Mouse (Mus musculus): ENCODE data around the gene Arhgap4.

The Arhgap4 gene

DNA sequence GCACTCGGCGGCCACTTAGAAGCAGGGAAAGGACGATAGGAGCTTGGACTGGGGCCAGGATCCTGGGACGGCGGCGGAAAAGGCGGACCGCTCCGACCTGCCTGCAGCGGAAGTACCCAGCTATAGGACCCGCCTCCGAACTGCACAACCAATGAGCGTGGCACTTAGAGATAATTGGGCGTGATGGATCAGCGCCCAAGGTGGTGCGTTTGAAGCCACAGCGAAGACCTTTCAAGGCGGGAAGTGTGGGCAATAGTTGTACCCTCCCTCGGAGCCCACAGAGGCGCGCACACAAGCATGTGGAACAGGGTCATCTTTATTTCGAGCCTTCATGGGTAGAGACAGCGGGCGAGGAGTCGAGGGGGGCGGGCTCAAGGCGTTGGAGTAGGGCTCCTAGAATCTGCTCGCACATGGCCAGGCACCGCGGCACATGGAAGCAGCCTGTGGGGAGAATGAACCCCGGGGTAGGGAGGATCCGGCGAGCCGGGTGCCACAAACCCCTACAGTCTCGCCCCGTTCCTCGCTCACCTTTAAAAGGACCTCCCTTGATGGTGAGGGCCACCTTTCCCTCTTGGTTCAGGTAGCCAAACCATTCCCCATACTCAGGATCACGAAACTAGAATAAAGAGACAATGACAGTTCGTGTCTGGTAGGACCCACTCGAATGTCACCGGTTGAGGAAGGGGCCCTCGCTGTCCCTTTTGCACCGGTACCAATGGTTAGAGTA, at the start of gene Arhgap4, which contains the start of gene Naa10:
TSS of gene Arhgap4 (minus strand) at position 48 of the 727 bp plus-strand sequence.
TSS of gene Naa10 (minus strand) at position 122 of the 727 bp plus-strand sequence.
- DNase-seq (ENCODE audit: inconsistent ontology term) = peak; percentile 90

DNA sequence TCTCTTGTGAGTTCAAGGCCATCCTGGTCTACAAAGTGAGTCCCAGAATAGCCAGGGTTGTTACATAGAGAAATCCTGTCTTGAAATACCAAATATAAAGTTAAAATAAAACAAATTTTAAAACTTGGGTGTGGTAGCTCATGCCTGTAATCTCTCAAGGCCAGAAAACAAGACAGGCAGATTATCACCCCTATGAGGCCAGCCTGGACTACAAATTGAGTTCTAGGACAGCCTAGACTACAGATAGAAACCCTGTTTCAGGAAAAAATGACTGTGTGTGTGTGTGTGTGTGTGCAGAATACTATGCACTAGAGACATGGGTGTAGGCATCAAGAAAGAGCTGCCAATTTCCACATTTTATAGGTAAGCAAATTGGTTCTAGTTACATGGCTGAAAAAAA, 49.1 kb upstream of the Arhgap4 start:
- no peak for DNase-seq (ENCODE audit: inconsistent ontology term)

DNA sequence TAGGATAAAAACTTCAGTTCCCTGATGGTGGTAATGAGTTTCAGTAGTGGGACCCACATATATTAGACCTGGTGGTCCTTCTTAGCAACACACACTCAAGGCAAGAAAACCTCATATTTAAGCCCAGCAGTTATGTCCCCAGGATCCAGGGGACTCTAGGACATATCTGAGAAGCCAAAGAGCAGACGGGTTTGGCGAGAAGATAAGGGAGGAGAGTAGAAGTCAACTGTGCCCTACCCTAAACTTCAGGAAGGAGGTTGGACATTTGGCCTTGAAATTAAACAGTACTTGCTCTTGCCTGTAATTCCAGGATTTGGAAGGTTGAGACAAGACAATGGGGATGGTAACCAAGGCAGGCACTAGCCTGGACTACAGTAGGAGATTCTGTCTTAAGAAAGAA, 48.1 kb upstream of the Arhgap4 start:
- DNase-seq (ENCODE audit: inconsistent ontology term) = no peak

DNA sequence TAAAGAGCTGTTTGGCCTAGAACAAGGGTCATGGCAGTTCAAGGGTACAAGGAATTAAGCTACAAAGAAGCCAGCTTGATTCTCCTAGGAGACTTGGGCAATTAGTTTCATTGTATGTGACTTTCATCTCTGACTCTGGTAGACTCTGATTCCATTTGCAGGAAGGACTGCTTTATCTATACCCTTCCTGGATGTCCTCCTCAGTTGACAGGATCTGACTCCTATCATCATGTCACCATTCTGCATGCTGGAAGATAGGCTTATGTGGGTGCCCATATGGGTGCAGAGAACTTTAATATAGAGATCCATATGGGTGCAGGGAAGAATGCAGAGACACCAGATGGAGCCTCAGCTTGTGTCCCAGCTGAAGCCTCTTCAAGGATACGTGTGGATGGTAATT, 47.5 kb upstream of the Arhgap4 start:
- DNase-seq (ENCODE audit: inconsistent ontology term) = no peak

DNA sequence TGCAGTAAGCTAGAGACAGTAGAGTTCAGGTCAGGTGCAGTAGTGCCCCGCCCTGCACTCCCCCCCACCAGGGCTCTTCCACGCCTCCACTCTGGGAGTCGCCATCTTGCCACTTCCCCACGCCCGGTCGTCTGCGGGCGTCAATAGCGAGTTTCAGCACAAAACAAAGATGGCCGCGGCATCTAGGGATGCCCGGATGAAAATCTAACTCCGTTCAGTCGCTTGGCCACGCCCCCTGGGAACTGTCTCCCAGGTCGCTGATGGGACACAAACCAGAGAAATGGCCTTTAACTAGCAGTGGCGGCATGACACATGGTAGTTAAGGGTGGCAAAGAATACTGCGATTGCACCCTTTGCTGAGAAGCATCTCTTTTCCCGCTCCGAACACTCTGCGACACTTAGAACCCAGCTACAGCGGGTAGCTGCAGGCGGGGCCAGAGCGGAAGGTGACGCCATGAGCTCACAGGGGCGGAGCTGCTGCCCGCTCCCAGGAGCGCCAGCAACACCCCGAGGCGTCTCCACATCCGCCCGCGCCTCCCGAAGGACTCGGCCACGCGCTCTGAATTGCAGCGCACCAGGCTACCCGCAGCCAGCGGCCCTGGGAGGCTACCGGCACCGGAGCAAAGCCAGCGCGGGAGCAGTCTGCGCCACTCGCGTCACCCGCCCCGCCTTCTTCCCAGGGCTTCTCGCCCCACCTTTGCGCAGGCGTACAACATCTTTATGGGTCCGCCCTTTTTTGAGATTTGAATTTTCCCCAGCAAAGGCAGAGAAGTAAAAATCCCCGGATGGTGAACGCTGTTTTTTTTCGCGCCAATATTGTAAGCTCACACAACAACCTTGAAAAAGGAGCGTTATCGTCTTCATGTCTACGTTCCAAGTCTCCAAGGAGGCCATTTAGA, 45.8 kb upstream of the Arhgap4 start:
- DNase-seq (ENCODE audit: inconsistent ontology term) = peak; percentile 92

DNA sequence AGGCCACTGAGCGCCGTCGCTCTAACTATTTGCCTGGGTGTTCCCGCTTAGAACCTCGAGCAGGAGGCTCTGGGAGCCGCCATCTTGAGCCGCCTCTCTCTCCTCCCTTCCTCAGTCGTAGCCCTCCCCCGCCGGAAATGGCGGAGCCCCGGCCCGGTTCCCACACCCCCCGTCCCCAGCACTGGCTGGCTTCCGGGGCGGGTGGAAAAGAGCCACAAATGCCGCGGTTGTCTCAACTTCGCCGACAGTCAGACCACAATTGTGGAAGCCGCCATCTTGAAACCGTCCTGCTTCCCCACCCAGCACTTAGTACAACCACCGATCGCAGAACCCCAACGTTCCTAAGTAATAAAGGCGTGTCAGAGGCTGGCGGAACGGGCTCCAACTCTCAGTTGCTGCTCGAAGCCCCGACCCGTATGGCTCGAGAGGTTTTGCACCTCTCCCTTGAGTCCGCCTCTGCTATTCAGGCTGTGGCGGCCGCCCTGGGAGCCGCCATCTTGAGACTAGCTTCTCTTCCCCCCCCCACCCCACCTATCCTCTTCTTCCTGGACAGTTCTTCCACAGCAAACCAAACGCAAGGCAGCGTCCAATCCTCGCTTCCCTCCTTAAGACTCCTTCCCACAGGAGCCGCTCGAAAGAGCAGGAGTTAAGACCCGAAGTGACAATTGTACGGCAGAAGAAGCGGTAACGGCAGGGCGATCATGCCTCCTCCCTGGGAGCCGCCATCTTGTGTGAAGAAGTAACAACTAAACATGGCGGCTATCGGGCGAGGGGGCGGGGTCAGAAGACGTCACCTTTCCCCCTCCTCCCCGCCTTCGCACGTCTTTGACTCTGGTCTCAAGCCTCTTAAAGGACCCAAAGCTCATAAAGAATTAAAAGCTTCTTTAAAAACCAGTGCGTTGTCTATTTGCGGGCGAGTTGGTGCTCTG, 44.8 kb upstream of the Arhgap4 start, which contains the start of gene Hcfc1:
TSS of gene Hcfc1 (minus strand) at position 110 of the 929 bp plus-strand sequence.
- DNase-seq (ENCODE audit: inconsistent ontology term) = peak; percentile 93

DNA sequence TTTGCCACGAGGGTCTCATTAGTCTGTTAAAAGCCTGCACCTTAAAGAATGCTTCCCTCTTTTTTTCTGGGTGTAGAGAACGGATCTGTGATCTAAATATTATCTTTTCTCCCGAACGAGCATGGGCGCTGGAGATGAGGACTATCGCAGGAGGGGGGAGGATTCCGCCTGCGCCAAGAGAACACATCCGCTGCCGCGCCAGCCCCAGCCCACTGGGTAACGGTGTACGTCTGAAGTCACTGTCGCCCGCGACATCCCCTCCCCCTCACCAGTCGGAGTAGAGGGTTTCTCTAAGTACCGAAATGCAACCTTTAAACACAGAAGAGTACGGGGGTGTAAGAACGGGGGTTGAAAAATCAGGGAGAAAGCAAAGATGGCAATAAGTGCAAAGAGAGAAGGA, 43.6 kb upstream of the Arhgap4 start:
- peak; percentile 41 for DNase-seq (ENCODE audit: inconsistent ontology term)

DNA sequence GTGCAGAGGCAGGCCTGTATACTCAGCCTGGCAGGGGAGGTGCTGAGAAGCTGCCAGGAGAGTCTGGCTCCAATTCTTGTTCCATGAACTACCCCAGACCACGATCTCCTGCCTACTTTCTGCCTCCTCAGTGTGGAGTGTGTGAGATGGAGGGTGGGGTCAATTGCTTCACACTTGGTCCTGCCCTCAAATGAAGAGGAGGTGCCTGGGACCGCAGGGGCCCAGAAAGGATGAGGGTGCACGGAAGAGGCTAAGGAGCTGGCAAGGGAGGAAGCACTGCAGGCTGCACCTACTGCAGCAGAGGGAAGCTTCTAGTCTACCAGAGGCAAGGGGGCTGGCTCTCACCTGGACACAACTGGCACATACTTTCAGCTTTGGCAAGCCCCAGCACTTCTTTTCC, 42.7 kb upstream of the Arhgap4 start:
- no peak for DNase-seq (ENCODE audit: inconsistent ontology term)

DNA sequence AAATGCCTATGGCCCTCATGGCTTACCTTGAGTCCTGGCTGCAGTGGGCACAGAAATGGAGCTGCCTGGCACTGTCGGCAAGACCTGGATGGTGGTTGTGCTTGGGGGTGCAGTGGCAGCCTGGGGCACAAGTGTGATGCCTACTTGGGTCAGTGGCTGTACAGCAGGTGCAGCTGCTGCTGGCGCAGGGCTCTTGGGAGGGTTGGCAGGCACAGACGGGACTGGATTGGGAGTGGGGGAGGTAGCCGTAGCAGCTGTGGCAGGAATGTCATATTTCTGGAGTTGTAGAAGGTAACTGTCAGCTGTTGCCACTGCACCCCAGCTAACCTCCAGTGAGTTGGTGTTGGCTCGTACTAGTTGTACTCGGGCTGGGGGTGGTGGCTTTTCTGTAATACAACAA, 33.3 kb upstream of the Arhgap4 start:
- DNase-seq (ENCODE audit: inconsistent ontology term) = no peak

DNA sequence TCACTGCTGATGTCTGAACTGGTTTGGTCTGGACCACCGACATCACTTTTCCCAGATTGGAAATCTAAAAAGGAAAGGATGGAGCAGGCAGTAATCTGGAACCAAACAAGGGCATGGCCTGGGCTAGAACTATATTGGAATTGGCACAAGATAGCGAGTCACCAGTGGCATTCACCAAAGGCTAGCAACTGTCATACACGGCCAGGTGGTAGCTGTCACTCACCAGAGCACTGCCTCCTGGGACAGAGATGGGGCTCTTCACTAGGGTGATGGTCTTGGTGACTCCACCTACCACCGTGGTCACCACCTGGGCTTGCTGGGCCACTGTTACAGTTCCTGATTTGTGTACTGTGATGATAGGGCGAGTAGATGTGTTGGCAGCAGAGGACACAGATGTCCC, 30.9 kb upstream of the Arhgap4 start:
- DNase-seq (ENCODE audit: inconsistent ontology term) = no peak

DNA sequence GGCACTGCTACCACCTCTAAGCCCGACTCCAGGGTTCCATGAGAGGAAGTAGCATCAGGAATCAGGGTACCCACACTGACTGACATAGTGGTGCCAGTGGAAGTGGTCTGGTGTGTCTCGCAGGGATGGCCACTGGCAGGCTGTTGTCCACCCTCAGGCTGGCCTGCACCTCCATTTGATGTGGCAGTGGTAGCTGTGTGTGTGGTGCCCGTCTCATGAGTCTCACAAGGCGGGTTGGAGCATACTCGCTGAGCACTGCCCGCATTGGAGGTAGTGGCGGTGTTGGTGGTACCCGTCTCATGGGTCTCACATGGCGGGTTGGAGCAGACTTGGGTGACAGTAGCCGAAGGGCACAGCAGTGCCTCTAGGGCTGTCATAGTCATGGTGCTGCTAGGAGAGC, 27.7 kb upstream of the Arhgap4 start:
- no peak for DNase-seq (ENCODE audit: inconsistent ontology term)

DNA sequence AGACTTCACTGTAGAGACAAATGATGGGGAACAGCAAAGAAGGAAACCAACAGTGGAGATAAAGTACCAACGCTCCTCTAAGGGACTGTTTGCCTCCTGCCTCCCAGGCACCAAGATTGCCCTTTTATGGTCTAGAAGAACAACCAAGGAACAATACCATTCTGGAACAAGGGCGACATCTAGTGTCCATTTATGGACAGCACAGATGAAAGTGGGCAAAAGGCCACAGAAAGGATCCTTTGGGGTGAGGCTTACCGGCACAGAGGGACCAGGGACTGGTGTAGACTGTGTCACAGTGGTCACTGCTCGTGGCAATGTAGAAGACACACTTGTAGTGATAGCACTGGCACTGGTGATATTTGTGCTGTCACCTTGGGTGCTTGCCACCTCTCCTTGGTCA, 27.0 kb upstream of the Arhgap4 start:
- DNase-seq (ENCODE audit: inconsistent ontology term) = peak; percentile 39

DNA sequence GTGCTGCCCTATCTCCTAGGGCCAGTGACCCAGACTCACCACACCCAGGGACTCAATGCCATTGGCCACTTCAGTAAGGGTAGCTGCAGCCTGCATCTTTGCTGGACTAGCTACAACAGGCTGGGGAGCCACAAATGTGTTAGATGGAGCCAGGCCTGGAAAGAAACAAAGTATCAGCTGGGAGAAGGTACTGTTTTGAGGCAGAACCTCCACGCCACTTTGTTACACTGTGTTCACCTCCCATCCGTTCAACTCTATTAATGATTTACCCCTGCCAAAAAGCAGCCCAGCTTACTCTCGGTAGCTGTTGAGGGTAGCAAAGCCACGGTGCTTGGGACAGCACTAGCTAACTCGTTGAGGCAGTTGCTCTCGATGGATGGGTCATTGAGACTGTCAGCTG, 25.2 kb upstream of the Arhgap4 start:
- DNase-seq (ENCODE audit: inconsistent ontology term) = no peak

DNA sequence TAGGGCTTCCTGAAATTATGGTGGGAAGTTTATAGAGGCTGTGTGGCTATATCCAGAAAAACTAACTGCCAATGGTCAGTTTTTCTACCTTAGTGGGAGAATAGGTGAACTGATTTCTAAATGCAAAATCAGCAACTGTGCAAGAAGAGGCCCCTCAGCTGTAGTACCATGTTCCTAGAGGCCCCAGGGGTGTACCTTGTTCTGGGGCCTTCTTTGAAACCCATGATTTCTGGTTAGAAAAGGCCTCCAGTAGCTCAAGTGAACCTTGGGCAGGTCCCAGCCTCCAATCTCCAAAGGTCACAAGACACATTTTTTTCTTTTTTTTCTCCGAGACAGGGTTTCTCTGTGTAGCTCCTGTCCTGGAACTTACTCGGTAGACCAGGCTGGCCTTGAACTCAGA, 20.6 kb upstream of the Arhgap4 start:
- DNase-seq (ENCODE audit: inconsistent ontology term) = no peak

DNA sequence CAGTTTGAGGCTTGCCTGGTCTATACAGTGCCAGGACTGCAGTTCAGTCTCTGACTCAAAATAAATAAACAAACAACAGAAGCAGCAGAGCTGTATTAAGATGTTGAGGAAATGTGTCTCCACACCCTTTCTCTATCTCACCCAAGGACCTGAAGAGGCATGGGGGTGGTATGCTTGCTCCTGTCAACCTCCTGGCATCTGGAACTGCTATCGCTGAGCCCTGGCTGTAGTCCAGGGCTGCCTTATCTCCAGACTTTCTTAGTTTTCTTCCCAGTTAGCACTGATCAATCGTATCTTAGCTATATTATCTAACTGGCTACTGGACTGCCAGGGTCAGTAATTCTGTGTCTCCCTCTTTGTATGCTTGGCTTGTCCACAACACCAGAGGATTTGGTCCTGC, 20.2 kb upstream of the Arhgap4 start:
- no peak for DNase-seq (ENCODE audit: inconsistent ontology term)

DNA sequence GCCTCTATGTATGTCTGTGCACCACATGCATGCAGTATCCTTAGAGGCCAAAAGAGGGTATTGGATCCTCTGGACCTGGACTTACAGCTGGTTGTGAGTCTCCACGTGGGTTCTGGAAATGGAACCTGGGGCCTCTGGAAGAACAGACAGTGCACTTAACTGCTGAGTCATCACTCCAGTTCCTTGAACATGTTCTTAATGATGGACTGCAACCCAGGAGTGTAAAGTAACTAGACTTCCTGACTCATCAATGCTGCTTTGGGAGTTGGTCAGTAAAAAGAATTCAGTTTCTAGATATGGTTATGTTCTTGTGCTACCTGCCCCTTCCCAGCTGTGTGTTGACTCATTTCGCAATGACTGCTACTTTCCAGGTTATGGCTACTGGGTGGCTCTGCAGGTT, 10.2 kb upstream of the Arhgap4 start:
- no peak for DNase-seq (ENCODE audit: inconsistent ontology term)

DNA sequence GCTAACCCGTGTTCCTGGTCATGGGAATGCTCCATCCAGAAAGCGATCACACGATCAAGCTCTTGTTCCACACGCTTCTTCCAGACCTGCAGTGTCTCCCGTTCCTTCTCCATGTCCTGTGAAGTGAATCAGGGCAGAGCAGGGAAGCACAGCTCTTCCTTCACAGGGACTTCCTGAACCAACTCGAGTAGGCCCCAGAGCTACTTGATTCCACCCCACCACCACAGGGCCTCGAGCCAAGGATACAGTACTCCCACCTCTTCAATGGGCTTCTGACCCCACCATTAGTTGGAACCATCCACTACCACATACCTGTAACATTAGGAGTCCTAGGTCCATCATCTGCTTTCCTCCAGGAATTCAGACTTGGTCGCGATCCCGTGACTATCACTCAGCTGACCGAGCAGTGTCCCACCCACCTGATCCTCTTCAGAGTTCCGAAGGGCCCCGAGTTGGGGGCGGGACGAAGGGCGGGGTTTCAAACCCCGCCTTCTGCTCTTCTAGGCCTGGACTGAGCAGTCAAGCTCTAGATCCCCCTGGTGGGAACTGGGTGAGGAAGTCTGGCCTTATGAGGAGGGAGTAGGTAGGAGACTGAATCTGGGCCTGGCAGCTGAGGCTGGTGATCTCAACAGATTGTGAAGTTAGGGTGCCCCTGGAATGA, 8.9 kb upstream of the Arhgap4 start, which contains the start of gene Renbp:
TSS of gene Renbp (minus strand) at position 449 of the 661 bp plus-strand sequence.
- DNase-seq (ENCODE audit: inconsistent ontology term) = peak; percentile 90

DNA sequence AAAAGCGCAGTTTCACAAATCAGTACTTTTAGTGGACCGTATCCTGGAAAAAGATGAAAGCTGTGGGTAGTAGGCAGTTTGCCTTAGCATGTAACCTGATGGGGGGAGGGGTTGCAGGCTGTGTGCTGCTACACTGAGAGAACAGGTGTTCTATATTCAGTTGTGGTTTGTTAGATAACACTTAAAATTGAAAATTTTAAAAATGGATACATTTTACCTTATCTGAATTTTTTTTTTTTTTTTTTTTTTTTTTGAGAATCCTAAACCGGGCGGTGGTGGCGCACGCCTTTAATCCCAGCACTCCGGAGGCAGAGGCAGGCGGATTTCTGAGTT, 846 bp upstream of the Arhgap4 start:
- DNase-seq (ENCODE audit: inconsistent ontology term) = no peak

DNA sequence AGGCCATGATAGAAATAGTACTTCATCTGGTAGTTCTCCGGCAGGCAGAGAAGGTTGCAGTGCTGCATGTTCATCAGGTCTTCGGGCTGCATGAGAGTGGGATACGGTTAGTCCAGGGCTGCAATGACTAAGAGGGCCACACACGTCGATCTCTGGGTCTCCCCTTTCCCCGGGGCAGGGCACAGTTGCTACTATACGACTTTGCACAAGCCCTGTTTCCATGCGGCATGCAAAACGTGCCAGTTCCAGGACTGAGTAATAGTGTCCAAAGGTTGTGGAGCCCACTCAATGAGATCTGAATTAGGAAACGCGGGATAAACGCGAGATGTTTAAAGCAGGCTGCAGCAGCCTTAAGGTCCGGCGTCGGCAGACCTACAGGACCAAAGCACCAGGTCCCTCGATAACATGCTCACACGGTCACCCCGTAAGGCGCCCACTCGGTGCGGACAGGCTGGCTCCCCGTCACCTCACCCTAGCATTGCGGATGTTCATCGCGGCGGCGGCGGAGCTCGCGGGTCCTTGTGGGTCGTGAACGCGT, 316 bp downstream of the Arhgap4 start:
- no peak for DNase-seq (ENCODE audit: inconsistent ontology term)

DNA sequence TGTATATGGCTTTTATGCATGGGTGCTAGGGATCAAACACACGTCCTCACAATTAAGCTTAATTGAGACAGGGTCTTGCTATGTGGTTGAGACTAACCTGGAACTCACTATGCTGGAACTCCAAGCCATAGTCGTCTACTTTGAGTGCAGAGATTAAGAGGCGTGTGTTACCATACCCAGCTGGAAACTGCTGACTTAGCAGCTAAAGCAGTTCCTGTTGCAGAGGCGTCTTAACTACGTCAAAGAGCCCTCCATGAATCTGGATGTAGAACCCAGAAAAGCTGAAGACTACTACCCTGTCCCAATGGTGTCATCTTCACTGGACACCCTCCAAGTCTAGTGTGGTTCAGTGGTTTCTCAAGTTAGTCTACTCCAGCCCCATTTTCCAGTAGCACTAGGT, 3.0 kb downstream of the Arhgap4 start:
- DNase-seq (ENCODE audit: inconsistent ontology term) = no peak

DNA sequence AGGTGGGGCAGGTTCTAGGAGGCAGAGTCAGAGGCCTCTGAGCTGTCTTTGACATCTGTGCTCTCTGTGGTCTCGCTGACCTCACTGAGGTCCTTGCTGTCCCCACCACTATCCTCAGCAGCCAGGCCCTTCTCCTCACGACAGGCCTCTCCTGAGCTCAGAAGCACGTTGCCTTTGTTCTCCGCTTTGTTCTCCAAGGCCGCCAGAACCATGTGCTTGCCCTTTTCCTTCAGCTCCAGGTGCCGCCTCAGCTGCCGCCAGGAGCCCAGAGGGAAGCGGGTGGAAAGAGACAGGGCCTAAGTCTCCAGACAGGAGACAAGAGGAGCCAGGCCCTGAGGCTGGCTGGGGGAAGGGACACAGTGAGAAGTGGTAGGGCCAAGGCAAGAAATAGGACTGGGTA, 4.7 kb downstream of the Arhgap4 start:
- DNase-seq (ENCODE audit: inconsistent ontology term) = no peak

Data from Muller cell, postnatal 12 days (primary cell).